Mouse (Mus musculus): ENCODE results near the gene Krtcap2.
"Not testable (repeated sequence)": the region's sequence is repeated elsewhere in the genome, so short reads cannot be mapped to it uniquely, and the experiment has no call there.

Krtcap2 gene

GRCm38 (mm10) chr3:89245688-89246171 lies at the start of gene Krtcap2:
Gene Krtcap2, plus strand, starts transcription at chr3:89245966.
- DNase-seq, result peak in 1 of 2 experiments; percentile 36

- DNase-seq, result peak; percentile 92 to 93
Observed at GRCm38 (mm10) chr3:89195979-89196877, 49.5 kb upstream of the Krtcap2 start.

GRCm38 (mm10) chr3:89199839-89200238 lies 45.9 kb upstream of the Krtcap2 start:
- no peak for DNase-seq

- DNase-seq, result peak; percentile 85 to 86
Observed at GRCm38 (mm10) chr3:89202253-89203141, 43.3 kb upstream of the Krtcap2 start, which contains the start of gene Gba. Gene Gba, plus strand, starts transcription at chr3:89202928.

- no peak for DNase-seq
Observed at GRCm38 (mm10) chr3:89203142-89203514, 42.6 kb upstream of the Krtcap2 start.

GRCm38 (mm10) chr3:89206079-89206478 lies 39.7 kb upstream of the Krtcap2 start:
- no peak for DNase-seq

- DNase-seq, result no peak
Observed at GRCm38 (mm10) chr3:89206695-89207094, 39.1 kb upstream of the Krtcap2 start.

- no peak for DNase-seq
Observed at GRCm38 (mm10) chr3:89208075-89208657, 37.6 kb upstream of the Krtcap2 start.

- DNase-seq, result no peak
Observed at GRCm38 (mm10) chr3:89208736-89209135, 37.0 kb upstream of the Krtcap2 start.

GRCm38 (mm10) chr3:89209731-89210130 lies 36.0 kb upstream of the Krtcap2 start:
- no peak for DNase-seq

- DNase-seq, result peak in 1 of 2 experiments; percentile 34
Observed at GRCm38 (mm10) chr3:89210162-89210561, 35.6 kb upstream of the Krtcap2 start.

GRCm38 (mm10) chr3:89210731-89211130 lies 35.0 kb upstream of the Krtcap2 start:
- no peak for DNase-seq

- peak; percentile 94 to 96 for DNase-seq
Observed at GRCm38 (mm10) chr3:89213803-89214530, 31.8 kb upstream of the Krtcap2 start.

- no peak for DNase-seq
Observed at GRCm38 (mm10) chr3:89214681-89215411, 30.9 kb upstream of the Krtcap2 start, which contains the start of gene Thbs3. Gene Thbs3, plus strand, starts transcription at chr3:89215180.

GRCm38 (mm10) chr3:89215853-89216252 lies 29.9 kb upstream of the Krtcap2 start:
- peak; percentile 82 to 88 for DNase-seq

GRCm38 (mm10) chr3:89216407-89216806 lies 29.4 kb upstream of the Krtcap2 start:
- DNase-seq, result not testable (repeated sequence)

- peak; percentile 74 to 83 for DNase-seq
Observed at GRCm38 (mm10) chr3:89218271-89218670, 27.5 kb upstream of the Krtcap2 start.

- no peak for DNase-seq
Observed at GRCm38 (mm10) chr3:89219546-89219945, 26.2 kb upstream of the Krtcap2 start.

GRCm38 (mm10) chr3:89221167-89221566 lies 24.6 kb upstream of the Krtcap2 start:
- no peak for DNase-seq

GRCm38 (mm10) chr3:89224796-89225195 lies 21.0 kb upstream of the Krtcap2 start:
- no peak for DNase-seq

GRCm38 (mm10) chr3:89225321-89225815 lies 20.4 kb upstream of the Krtcap2 start:
- no peak for DNase-seq
